Mouse (Mus musculus) frontal cortex, postnatal 36 days (tissue): Measurements from ENCODE around the gene Abhd17c.

Experiments used
- DNase-seq, 2 experiments: peaks; one replicate each; pipeline ENCODE4 v3.0.0; 2022; ENCODE audit warnings: low spot score in 2 of 2

The Abhd17c gene

DNA sequence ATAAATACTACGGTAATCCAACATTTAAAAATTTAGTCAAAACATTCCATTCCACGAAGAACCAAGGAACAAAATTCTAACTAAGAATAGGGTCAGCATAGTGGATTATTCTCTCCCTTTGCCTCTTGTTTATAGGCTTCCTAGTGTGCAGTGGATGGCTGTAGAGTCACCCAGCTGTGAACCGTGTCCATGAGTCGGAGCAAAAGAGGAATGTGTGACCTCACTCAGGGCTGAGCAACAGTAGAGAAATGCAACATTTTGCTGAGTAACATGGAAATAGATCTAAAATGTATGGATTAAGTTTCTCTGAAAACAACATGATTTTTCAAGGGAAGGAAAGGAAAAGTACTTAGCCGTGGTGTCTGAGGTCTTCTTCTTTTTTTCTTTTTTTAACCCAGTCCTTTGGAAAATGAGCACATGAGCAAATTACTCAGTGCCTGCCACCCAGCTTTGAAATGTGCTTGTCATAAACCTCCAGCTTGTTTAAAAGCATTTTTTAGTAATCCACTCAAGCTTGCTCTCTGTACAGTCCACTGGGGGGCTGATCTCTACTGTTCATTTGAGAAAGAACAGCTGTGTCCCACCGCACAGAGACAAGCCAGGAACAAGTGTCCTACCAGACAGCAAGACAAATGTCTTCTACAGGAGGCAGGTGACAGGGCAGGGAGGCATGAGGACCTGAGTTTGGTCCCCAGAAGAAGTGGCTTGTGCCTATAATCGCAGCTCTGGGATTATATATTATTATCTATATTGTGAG, 74.3 kb downstream of the Abhd17c start:
- DNase-seq = no peak

DNA sequence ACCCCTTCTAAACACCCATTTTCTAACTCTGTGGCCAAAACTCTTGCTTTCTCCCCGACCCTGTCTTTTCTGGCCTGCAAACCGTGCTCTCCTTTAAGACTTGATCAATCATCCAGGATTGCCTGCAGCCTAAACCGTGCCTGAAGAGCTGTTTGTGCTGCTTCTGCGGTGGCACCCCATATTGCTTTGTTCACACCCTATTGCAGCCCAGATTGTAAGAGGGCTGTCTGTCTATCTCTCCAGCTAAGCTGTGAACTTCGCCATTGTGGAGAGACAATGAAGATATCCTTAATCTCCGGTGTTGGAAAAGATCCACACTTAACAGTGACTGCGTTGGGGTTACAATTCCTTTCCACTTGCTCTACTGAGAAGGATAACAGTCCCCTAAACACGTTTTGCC, 77.4 kb downstream of the Abhd17c start:
- peak in 1 of 2 experiments; percentile 11 for DNase-seq

DNA sequence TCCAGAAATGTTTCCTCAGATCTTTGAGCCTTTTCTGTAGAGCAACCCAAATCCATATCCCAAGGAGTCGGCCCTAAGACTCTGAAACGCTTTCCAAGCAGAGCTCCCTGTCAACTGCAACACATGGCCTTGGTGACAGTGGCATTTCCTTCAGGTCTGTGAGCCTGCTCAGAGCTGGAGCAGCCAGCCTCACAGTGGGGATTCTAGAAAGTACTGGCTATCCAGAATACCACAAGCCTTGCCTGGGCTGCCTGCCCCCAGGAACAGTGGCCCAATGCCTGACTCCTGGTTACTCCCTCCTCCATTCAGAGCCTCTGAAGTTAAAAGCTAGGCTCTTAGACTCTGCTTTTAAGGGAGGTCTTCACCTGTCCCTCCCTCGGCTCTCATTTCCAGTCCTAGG, 77.8 kb downstream of the Abhd17c start:
- DNase-seq = no peak

DNA sequence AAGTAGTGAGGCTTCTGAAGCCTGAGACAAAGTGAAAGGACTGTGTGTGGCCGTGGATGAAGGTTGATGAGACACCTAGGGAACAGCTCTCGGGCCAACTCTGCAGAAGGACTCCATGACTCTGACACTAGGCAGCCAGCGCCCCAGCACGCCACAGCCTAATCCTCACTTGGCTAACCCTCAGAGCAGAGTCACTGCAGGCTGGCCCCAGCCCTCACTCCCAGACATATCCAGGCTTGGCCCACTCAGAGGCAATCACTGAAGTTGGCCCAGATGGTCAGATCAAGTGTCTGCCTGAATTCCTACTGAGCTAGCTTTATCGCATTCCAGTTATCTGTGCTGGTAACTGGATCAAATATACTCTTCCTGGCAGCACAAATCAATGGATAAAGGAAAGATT, 82.8 kb downstream of the Abhd17c start:
- no peak for DNase-seq

DNA sequence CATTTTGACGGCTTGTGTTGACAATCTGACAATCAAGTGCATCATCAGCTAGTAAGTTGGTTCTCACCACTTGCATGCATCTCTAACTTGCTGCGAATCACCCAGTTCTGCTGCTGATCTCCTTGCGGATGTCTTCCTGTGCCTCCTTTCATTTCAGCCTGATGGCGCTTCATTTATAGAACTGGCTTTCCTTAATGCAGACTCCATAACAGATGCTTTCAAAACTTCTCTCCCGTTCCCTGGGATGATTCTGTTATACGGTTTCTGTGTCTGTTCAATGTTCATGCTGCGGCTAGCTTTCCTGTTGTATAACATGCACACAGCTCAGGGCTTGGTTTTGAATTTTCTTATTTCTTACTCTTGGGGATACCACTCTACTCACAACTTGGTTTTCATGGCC, 91.9 kb downstream of the Abhd17c start:
- DNase-seq = no peak
